Mouse (Mus musculus): ENCODE data around the gene Olfm4. TPM values are rescaled to one million over a fixed set of nuclear protein-coding genes. Genes with fewer than 3 reads are reported as not detected.

Olfm4 gene
- polyA plus RNA-seq, 1 experiment, result not detected

- no peaks in the 10 kb centered on the region for H3K4me1 ChIP-seq (ENCODE audit: control insufficient read depth, insufficient read depth, low read length)
- 92% methylated on average over 3 of the region's 3 CpGs for WGBS
- TF ChIP-seq CTCF (IDR thresholded peaks at IDR 0.05; ENCODE audit: insufficient read depth, low read depth, low read length) (no peak), POLR2A (IDR thresholded peaks at IDR 0.05; ENCODE audit: insufficient read depth, low read depth, low read length) (no peak)
- no peak overlapping the region for H3K27ac ChIP-seq (ENCODE audit: insufficient read depth, low read depth, low read length)
- H3K4me3 ChIP-seq (ENCODE audit: insufficient read depth, low read depth, low read length), result no peak overlapping the region
Observed at GRCm38 (mm10) chr14:80007686-80008085, 23.8 kb downstream of the Olfm4 start.

- H3K4me3 ChIP-seq (ENCODE audit: insufficient read depth, low read depth, low read length), result no peak overlapping the region
- TF ChIP-seq CTCF (IDR thresholded peaks at IDR 0.05; ENCODE audit: insufficient read depth, low read depth, low read length) (no peak), POLR2A (IDR thresholded peaks at IDR 0.05; ENCODE audit: insufficient read depth, low read depth, low read length) (no peak)
- 89% methylated on average over 3 of the region's 3 CpGs for WGBS
- peaks cover 3% of the 10 kb centered on the region; the same call in 1 of the 2 replicates for H3K4me1 ChIP-seq (ENCODE audit: control insufficient read depth, insufficient read depth, low read length)
- no peak overlapping the region for H3K27ac ChIP-seq (ENCODE audit: insufficient read depth, low read depth, low read length)
Observed at GRCm38 (mm10) chr14:80010426-80010825, 26.5 kb downstream of the Olfm4 start.

DNA sequence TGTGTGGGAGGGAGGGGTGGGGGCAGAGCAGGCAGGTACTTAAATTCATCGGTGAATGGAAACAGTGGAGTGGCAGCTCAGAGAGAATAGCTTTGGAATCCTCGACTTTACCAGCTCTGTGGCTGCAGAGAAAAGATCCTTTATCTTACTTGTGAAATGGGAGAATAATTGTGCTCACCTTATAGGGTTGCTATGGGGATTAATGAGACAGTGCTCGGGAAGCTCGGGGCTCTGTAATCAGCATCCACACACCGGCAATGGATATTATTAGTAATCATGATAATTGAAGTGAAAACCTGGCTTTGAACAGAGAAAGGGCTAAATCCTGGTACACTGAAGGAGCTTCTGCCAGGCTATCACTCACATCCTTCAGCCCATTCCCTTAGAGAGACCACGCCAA, 31.1 kb downstream of the Olfm4 start:
- no peak for TF ChIP-seq POLR2A (IDR thresholded peaks at IDR 0.05; ENCODE audit: insufficient read depth, low read depth, low read length)
- no peak for TF ChIP-seq CTCF (IDR thresholded peaks at IDR 0.05; ENCODE audit: insufficient read depth, low read depth, low read length)
- Histone ChIP-seq H3K4me1 (ENCODE audit: control insufficient read depth, insufficient read depth, low read length) (peaks cover 3% of the 10 kb centered on the region; the same call in 1 of the 2 replicates), H3K4me3 (ENCODE audit: insufficient read depth, low read depth, low read length) (no peak overlapping the region), H3K27ac (ENCODE audit: insufficient read depth, low read depth, low read length) (no peak overlapping the region)
- WGBS, result 32% methylated on average over 6 of the region's 6 CpGs

DNA sequence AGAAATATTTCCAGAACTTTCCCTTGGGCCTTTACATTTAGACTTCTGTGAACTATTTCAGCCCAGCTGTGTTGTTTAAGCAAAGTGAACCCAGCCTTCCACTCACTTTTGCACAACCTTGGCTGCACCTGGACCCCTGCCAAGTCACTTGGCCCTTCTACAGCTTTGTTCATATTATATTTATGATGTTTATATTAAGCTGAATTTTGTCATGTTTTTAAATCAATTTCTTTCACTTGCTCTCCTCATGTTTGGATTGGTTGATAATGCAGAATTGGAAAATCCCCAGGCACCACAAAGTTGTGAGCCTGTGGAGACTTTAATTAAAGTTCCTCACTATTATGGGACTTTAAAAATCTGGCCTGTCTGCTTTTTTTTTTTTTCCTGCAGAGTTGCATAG, 32.2 kb downstream of the Olfm4 start:
- peaks cover 3% of the 10 kb centered on the region; the same call in 1 of the 2 replicates for H3K4me1 ChIP-seq (ENCODE audit: control insufficient read depth, insufficient read depth, low read length)
- TF ChIP-seq CTCF (IDR thresholded peaks at IDR 0.05; ENCODE audit: insufficient read depth, low read depth, low read length) (no peak), POLR2A (IDR thresholded peaks at IDR 0.05; ENCODE audit: insufficient read depth, low read depth, low read length) (no peak)

DNA sequence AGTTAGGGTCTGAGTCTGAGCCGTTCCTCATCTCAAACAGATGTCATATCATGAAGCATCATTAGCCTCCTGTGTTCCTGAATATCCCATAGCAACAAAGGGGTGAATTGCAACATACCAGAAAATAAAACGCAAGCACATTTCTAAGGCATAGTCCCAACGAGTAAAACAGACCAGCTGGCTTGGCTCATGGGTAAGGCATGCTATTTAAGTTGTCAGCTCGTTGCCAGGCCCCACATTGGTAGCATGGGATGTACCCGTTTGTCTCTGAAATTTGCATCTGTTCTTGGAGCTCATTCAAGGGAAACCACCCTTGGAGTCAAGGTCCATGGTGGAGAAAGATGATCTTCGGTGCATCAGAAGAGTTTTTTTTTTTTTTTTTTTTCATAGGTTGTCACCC, 42.2 kb downstream of the Olfm4 start:
- Histone ChIP-seq H3K27ac (ENCODE audit: insufficient read depth, low read depth, low read length) (no peak overlapping the region), H3K4me1 (ENCODE audit: control insufficient read depth, insufficient read depth, low read length) (peaks cover 2% of the 10 kb centered on the region; the same call in 1 of the 2 replicates), H3K4me3 (ENCODE audit: insufficient read depth, low read depth, low read length) (no peak overlapping the region)
- TF ChIP-seq POLR2A (IDR thresholded peaks at IDR 0.05; ENCODE audit: insufficient read depth, low read depth, low read length), result no peak
- no peak for TF ChIP-seq CTCF (IDR thresholded peaks at IDR 0.05; ENCODE audit: insufficient read depth, low read depth, low read length)
- 32% methylated on average over 6 of the region's 6 CpGs for WGBS

More for the DNA sequence above, 32.2 kb downstream of the Olfm4 start:
- no peak overlapping the region for H3K27ac ChIP-seq (ENCODE audit: insufficient read depth, low read depth, low read length)
- no peak overlapping the region for H3K4me3 ChIP-seq (ENCODE audit: insufficient read depth, low read depth, low read length)

DNA sequence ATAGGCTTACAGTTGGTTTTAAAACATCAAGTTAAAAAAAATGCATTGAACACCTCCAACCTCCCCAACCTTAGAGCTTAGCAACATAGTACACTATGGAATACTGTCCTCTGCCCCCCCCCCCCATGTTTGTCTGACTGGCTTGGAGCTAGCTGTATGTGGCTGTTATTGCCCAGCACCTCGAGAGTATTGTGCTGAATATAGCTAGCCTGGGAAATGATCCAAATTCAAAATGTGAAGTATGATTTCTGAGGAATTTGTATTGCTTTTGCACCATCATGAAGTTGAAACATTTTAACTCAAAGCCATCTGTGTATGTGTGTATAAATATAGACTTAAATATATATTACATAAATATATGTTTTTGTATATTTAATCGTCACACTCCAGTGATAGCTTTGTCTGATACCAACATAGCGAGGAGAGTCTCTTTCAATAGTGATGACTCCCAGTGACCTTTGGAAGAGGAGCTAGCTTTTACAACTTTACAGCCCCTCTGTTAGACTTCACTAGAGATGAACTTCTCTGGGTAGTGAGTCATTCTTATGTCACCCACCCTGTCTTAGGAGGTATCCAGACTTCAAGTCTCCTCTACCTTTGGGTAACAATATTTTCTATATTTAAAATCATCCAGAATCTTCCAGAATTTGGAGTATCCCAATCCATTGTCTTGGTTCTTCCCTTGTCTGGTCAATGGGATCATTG, 45.6 kb downstream of the Olfm4 start:
- Histone ChIP-seq H3K4me3 (ENCODE audit: insufficient read depth, low read depth, low read length) (no peak overlapping the region), H3K27ac (ENCODE audit: insufficient read depth, low read depth, low read length) (no peak overlapping the region), H3K4me1 (ENCODE audit: control insufficient read depth, insufficient read depth, low read length) (peaks cover 2% of the 10 kb centered on the region; the same call in 1 of the 2 replicates)
- WGBS, result 56% methylated on average over 3 of the region's 3 CpGs
- no peak for TF ChIP-seq POLR2A (IDR thresholded peaks at IDR 0.05; ENCODE audit: insufficient read depth, low read depth, low read length)
- TF ChIP-seq CTCF (IDR thresholded peaks at IDR 0.05; ENCODE audit: insufficient read depth, low read depth, low read length), result no peak

GRCm38 (mm10) chr14:80039645-80040272, 55.9 kb downstream of the Olfm4 start:
- TF ChIP-seq POLR2A (IDR thresholded peaks at IDR 0.05; ENCODE audit: insufficient read depth, low read depth, low read length) (no peak), CTCF (IDR thresholded peaks at IDR 0.05; ENCODE audit: insufficient read depth, low read depth, low read length) (no peak)
- Histone ChIP-seq H3K4me3 (ENCODE audit: insufficient read depth, low read depth, low read length) (no peak overlapping the region), H3K27ac (ENCODE audit: insufficient read depth, low read depth, low read length) (no peak overlapping the region), H3K4me1 (ENCODE audit: control insufficient read depth, insufficient read depth, low read length) (peaks cover 2% of the 10 kb centered on the region)
- 34% methylated on average over 4 of the region's 4 CpGs for WGBS

GRCm38 (mm10) chr14:80046104-80046734, 62.3 kb downstream of the Olfm4 start:
- TF ChIP-seq POLR2A (IDR thresholded peaks at IDR 0.05; ENCODE audit: insufficient read depth, low read depth, low read length) (no peak), CTCF (IDR thresholded peaks at IDR 0.05; ENCODE audit: insufficient read depth, low read depth, low read length) (no peak)
- 96% methylated on average over 6 of the region's 6 CpGs for WGBS

More at GRCm38 (mm10) chr14:80046104-80046734, 62.3 kb downstream of the Olfm4 start:
- Histone ChIP-seq H3K27ac (ENCODE audit: insufficient read depth, low read depth, low read length) (no peak overlapping the region), H3K4me3 (ENCODE audit: insufficient read depth, low read depth, low read length) (no peak overlapping the region), H3K4me1 (ENCODE audit: control insufficient read depth, insufficient read depth, low read length) (no peaks in the 10 kb centered on the region)

Measured in olfactory bulb, adult 2 months (tissue).